Comparison of ENCODE assay signal across 8 mouse cellular contexts in the genomic region with DNA sequence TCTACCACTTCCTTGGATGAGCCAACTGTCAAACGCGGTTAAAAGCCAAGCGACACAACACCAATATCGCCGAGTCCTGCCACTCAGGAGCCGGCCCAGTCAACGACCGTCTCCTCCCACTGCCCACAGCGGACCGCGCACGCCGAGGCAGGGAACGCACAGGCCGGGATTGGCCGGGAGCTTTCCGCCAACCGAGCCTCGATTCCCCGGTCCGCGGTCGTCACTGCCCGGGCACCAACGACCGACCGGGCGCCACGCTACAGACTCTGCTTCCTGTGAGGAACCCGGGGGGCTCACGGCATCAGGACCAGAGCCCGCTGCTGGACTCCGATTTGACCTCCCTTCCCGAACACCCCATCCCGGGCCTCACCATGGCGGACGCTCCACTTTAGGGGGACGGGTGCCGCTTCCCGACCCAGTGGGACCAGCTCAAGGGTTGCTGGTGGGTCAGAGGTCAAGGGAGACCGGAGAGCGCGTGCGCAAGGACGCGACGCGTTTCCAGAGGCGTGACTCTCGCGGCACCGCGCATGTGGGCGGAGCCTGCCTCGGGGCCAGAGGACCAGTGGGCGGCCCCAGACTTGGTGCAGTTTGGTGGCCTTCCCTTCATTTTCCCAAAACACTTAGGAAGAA. TPM values are rescaled to one million over a fixed set of nuclear protein-coding genes. Genes with fewer than 3 reads are reported as not detected.
A peak's percentile ranks its signal among the peaks of the same experiment; 100 is the strongest.
DNase-seq lines count a peak whose midpoint lies in the region; ATAC-seq lines count a peak whose summit lies in the region.

A gene (minus strand): TSS at position 508 of the 630 bp plus-strand sequence.

- H3K27ac ChIP-seq in embryonic facial prominence, embryonic 14.5 days (replicated peaks; ENCODE audit: low read depth, low read length) = peak within 1 kb of the TSS; percentile 71
- H3K27ac ChIP-seq in kidney, embryonic 14.5 days (ENCODE audit: low read depth, low read length) = peak within 1 kb of the TSS; percentile 81
- H3K27ac ChIP-seq in limb, embryonic 15.5 days = peak within 1 kb of the TSS; percentile 87

- under 1% methylated on average over 40 of the region's 56 CpGs for WGBS in embryonic facial prominence, embryonic 14.5 days
- under 1% methylated on average over 56 of the region's 56 CpGs for WGBS in kidney, embryonic 14.5 days
- under 1% methylated on average over 56 of the region's 56 CpGs for WGBS in limb, embryonic 15.5 days

- H3K9me3 ChIP-seq in embryonic facial prominence, embryonic 14.5 days (ENCODE audit: control insufficient read depth, low read length) = no peaks in the 10 kb centered on the region
- no peaks in the 10 kb centered on the region for H3K9me3 ChIP-seq in kidney, embryonic 14.5 days (ENCODE audit: control insufficient read depth, low read length)
- H3K9me3 ChIP-seq in limb, embryonic 15.5 days = no peaks in the 10 kb centered on the region

- ATAC-seq in embryonic facial prominence, embryonic 14.5 days (ENCODE audit: low read depth) = peak; percentile 89
- ATAC-seq in kidney, embryonic 14.5 days (ENCODE audit: low FRiP score, low TSS enrichment) = peak; percentile 86
- ATAC-seq in limb, embryonic 15.5 days (ENCODE audit: insufficient number of reproducible peaks, low FRiP score, low TSS enrichment, low read depth) = peak; percentile 76

- peak within 1 kb of the TSS; percentile 84 for H3K4me2 ChIP-seq in embryonic facial prominence, embryonic 14.5 days (ENCODE audit: low read depth, low read length)
- H3K4me2 ChIP-seq in kidney, embryonic 14.5 days (replicated peaks; ENCODE audit: low read depth, low read length) = peak within 1 kb of the TSS; percentile 72
- H3K4me2 ChIP-seq in limb, embryonic 15.5 days = peak within 1 kb of the TSS; percentile 58

- H3K36me3 ChIP-seq in embryonic facial prominence, embryonic 14.5 days (ENCODE audit: control insufficient read depth, insufficient read depth, low read length) = peaks cover 10% of the 10 kb centered on the region; the same call in 1 of the 2 replicates
- peaks cover 5% of the 10 kb centered on the region; the same call in 1 of the 2 replicates for H3K36me3 ChIP-seq in kidney, embryonic 14.5 days (ENCODE audit: control insufficient read depth, insufficient read depth, low read length)
- peaks cover 8% of the 10 kb centered on the region for H3K36me3 ChIP-seq in limb, embryonic 15.5 days

- peak within 1 kb of the TSS; percentile 75 for H3K9ac ChIP-seq in embryonic facial prominence, embryonic 14.5 days (ENCODE audit: low read depth, low read length)
- peak within 1 kb of the TSS; percentile 75 for H3K9ac ChIP-seq in kidney, embryonic 14.5 days (ENCODE audit: low read depth, low read length)
- peak within 1 kb of the TSS; percentile 65 for H3K9ac ChIP-seq in limb, embryonic 15.5 days

- H3K4me3 ChIP-seq in embryonic facial prominence, embryonic 14.5 days (ENCODE audit: low read depth, low read length) = peak within 1 kb of the TSS; percentile 54
- H3K4me3 ChIP-seq in kidney, embryonic 14.5 days (ENCODE audit: low read length) = peak within 1 kb of the TSS; percentile 67
- H3K4me3 ChIP-seq in limb, embryonic 15.5 days = peak within 1 kb of the TSS; percentile 63

- peaks cover 11% of the 10 kb centered on the region for H3K4me1 ChIP-seq in embryonic facial prominence, embryonic 14.5 days (ENCODE audit: control insufficient read depth, insufficient read depth, low read length)
- peaks cover 11% of the 10 kb centered on the region; the same call in 1 of the 2 replicates for H3K4me1 ChIP-seq in kidney, embryonic 14.5 days (ENCODE audit: control insufficient read depth, insufficient read depth, low read length)
- peaks cover 28% of the 10 kb centered on the region for H3K4me1 ChIP-seq in limb, embryonic 15.5 days

- no peaks in the 10 kb centered on the region for H3K27me3 ChIP-seq in embryonic facial prominence, embryonic 14.5 days (replicated peaks; ENCODE audit: control insufficient read depth, insufficient read depth, low read length)
- H3K27me3 ChIP-seq in kidney, embryonic 14.5 days (ENCODE audit: control insufficient read depth, insufficient read depth, low read length) = no peaks in the 10 kb centered on the region
- H3K27me3 ChIP-seq in limb, embryonic 15.5 days = no peaks in the 10 kb centered on the region

- DNase-seq in 3T3-L1 (ENCODE audit: low read depth, low spot score) = peak; percentile 91
- peak; percentile 84 to 87 for DNase-seq in adrenal gland, postnatal 4 days (ENCODE audit: low spot score in 2 of 2)
- peak; percentile 94 for DNase-seq in embryonic facial prominence, embryonic 14.5 days (ENCODE audit: low spot score)
- DNase-seq in heart, adult 9 months (ENCODE audit: low spot score in 2 of 2) = peak; percentile 94 to 95
- DNase-seq in monocyte, adult 2 months (ENCODE audit: low read depth in 1 of 2, low spot score in 2 of 2) = peak; percentile 62 to 84
- DNase-seq in spleen, postnatal 36 days (ENCODE audit: low spot score in 2 of 2) = peak; percentile 86 to 90

RNA-seq across cellular contexts. Expression of the gene that starts here (rescaled TPM):
- 10 to 100 TPM; 68.8 to 72.6 TPM for total RNA-seq in adrenal gland, postnatal 4 days (2021)
- polyA plus RNA-seq in embryonic facial prominence, embryonic 14.5 days (2014; fragmentation: Nextera tagmentation; extraction: Ambion mirVana) = 90.8 and 90.9 TPM in 2 replicates
- polyA plus RNA-seq in kidney, embryonic 14.5 days (2014; fragmentation: Nextera tagmentation; extraction: Ambion mirVana) = 102 and 116 TPM in 2 replicates
- polyA plus RNA-seq in limb, embryonic 15.5 days (2015; fragmentation: Nextera tagmentation; extraction: Ambion mirVana) = 75.8 and 83.1 TPM in 2 replicates

Comparison
In these comparisons a context has a peak if more than half of its experiments do, and no peak if none do; other contexts are left out.
1. Peak in every context shown above with its lines: DNase-seq, ATAC-seq, H3K4me3 ChIP-seq and H3K27ac ChIP-seq.